In genomic region chr4:35146597-35146996, GRCm38 (mm10) we compare ENCODE assay signal across 24 mouse cellular contexts. TPM values are rescaled to one million over a fixed set of nuclear protein-coding genes. Genes with fewer than 3 reads are reported as not detected.
"Had no signal": no experiment of that assay in that cellular context is flagged by ENCODE, and none has a peak within 500 bp of the region (broad histone marks: within the 10 kb centered on the region; RNA-seq: fewer than 3 reads in every experiment).

No protein-coding gene starts in this region.

- H3K9ac ChIP-seq: lung, embryonic 15.5 days; midbrain, embryonic 12.5 days; neural tube, embryonic 12.5 days; stomach, embryonic 15.5 days had no signal

- H3K9me3 ChIP-seq: lung, embryonic 15.5 days; megakaryocyte, embryonic 14.5 days; midbrain, embryonic 12.5 days; neural tube, embryonic 12.5 days; stomach, embryonic 15.5 days had no signal

- DNase-seq: lung, adult 2 months; lung, postnatal 14 days; lung, postnatal 36 days; midbrain, embryonic 14.5 days; right cerebral cortex, postnatal 14 days; thymus, adult 2 months; thymus, postnatal 25 days; thymus, postnatal 4 days had no signal

- ATAC-seq: lung, postnatal 0 days had no signal

- H3K27ac ChIP-seq: lung, embryonic 15.5 days; macrophage; midbrain, embryonic 12.5 days; neural tube, embryonic 12.5 days; stomach, embryonic 15.5 days; stomach, postnatal 0 days had no signal

- H3K27me3 ChIP-seq: lung, embryonic 15.5 days; megakaryocyte, embryonic 14.5 days; midbrain, embryonic 12.5 days; neural tube, embryonic 12.5 days; stomach, embryonic 15.5 days had no signal

- H3K4me2 ChIP-seq: lung, embryonic 15.5 days; midbrain, embryonic 12.5 days; neural tube, embryonic 12.5 days; stomach, embryonic 15.5 days had no signal

- H3K36me3 ChIP-seq: lung, embryonic 15.5 days; midbrain, embryonic 12.5 days; neural tube, embryonic 12.5 days; stomach, embryonic 15.5 days had no signal

- H3K4me3 ChIP-seq: lung, embryonic 15.5 days; midbrain, embryonic 12.5 days; neural tube, embryonic 12.5 days; stomach, embryonic 15.5 days had no signal

- H3K4me1 ChIP-seq: lung, embryonic 15.5 days; megakaryocyte, embryonic 14.5 days; midbrain, embryonic 12.5 days; neural tube, embryonic 12.5 days; stomach, embryonic 15.5 days had no signal

RNA-seq across cellular contexts. Expression of gene Ifnk, which starts 5.3 kb away (rescaled TPM):
- total RNA-seq: megakaryocyte progenitor cell, adult 5-6 weeks; midbrain, postnatal 0 days; monocyte, adult 5-6 weeks; neutrophil, adult 5-6 weeks had no signal
- polyA plus RNA-seq: lung, adult 2 months; macrophage; midbrain, embryonic 14.5 days; midbrain, postnatal 0 days; neural tube, embryonic 12.5 days; neural tube, embryonic 14.5 days; spleen, adult 2 months; testis, adult 2 months; thymus, adult 2 months; urinary bladder, adult 2 months had no signal
